Mouse (Mus musculus): ENCODE data around the gene Gm17521. TPM values are rescaled to one million over a fixed set of nuclear protein-coding genes. Genes with fewer than 3 reads are reported as not detected.
A peak's percentile ranks its signal among the peaks of the same experiment; 100 is the strongest.
"Not testable (repeated sequence)": the region's sequence is repeated elsewhere in the genome, so short reads cannot be mapped to it uniquely, and the experiment has no call there.

The Gm17521 gene
- total RNA-seq (2012; rRNA removed): not detected in 2 replicates

GRCm38 (mm10) chrX:123029569-123029968 is at the start of gene Gm17521:
Gene Gm17521 (minus strand): TSS chrX:123029669.
- in situ Hi-C loops (cut with MboI; ENCODE audit: low sequenced_read_pairs in 2 of 2, unreplicated experiment in 2 of 2); H3K4me1 ChIP-seq (ENCODE audit: control insufficient read depth in 2 of 2, insufficient read depth in 2 of 2, low read length in 2 of 2, poor library complexity in 1 of 2); H3K9ac ChIP-seq (ENCODE audit: insufficient read depth, low read depth, low read length, poor library complexity, severe bottlenecking); H3K36me3 ChIP-seq (ENCODE audit: control insufficient read depth, insufficient read depth, low read length, poor library complexity, severe bottlenecking); H3K9me3 ChIP-seq (ENCODE audit: control insufficient read depth, insufficient read depth, low read depth, low read length); DNase-seq (ENCODE audit: low read depth, low spot score); H3K27ac ChIP-seq (ENCODE audit: insufficient read depth, low read depth, low read length, poor library complexity, severe bottlenecking); H3K4me3 ChIP-seq (ENCODE audit: insufficient read depth in 1 of 2, low read depth in 1 of 2, low read length in 2 of 2, poor library complexity in 1 of 2, severe bottlenecking in 1 of 2): not testable (repeated sequence)

GRCm38 (mm10) chrX:123043956-123044355 is 14.5 kb upstream of the Gm17521 start:
- Histone ChIP-seq H3K4me1 (ENCODE audit: control insufficient read depth in 2 of 2, insufficient read depth in 2 of 2, low read length in 2 of 2, poor library complexity in 1 of 2) (no peaks in the 10 kb centered on the region), H3K4me3 (ENCODE audit: insufficient read depth in 1 of 2, low read depth in 1 of 2, low read length in 2 of 2, poor library complexity in 1 of 2, severe bottlenecking in 1 of 2) (no peak overlapping the region), H3K9ac (ENCODE audit: insufficient read depth, low read depth, low read length, poor library complexity, severe bottlenecking) (no peak overlapping the region), H3K27ac (ENCODE audit: insufficient read depth, low read depth, low read length, poor library complexity, severe bottlenecking) (no peak overlapping the region), H3K36me3 (ENCODE audit: control insufficient read depth, insufficient read depth, low read length, poor library complexity, severe bottlenecking) (no peaks in the 10 kb centered on the region), H3K9me3 (ENCODE audit: control insufficient read depth, insufficient read depth, low read depth, low read length) (no peaks in the 10 kb centered on the region)
- in situ Hi-C loops (cut with MboI; ENCODE audit: low sequenced_read_pairs in 2 of 2, unreplicated experiment in 2 of 2): no loop called here
- TF ChIP-seq HCFC1 (IDR thresholded peaks at IDR 0.05; ENCODE audit: borderline replicate concordance, insufficient read depth, low read length): no peak
- TF ChIP-seq CHD2 (IDR thresholded peaks at IDR 0.05; ENCODE audit: low read depth, low read length): no peak
- TF ChIP-seq MAFK (IDR thresholded peaks at IDR 0.05; ENCODE audit: insufficient read depth, low read depth, low read length): no peak
- TF ChIP-seq ZNF384 (IDR thresholded peaks at IDR 0.05; ENCODE audit: low read depth, low read length): no peak
- DNase-seq (ENCODE audit: low read depth, low spot score): no peak

- Histone ChIP-seq H3K36me3 (ENCODE audit: control insufficient read depth, insufficient read depth, low read length, poor library complexity, severe bottlenecking) (no peaks in the 10 kb centered on the region), H3K27ac (ENCODE audit: insufficient read depth, low read depth, low read length, poor library complexity, severe bottlenecking) (no peak overlapping the region), H3K4me1 (ENCODE audit: control insufficient read depth in 2 of 2, insufficient read depth in 2 of 2, low read length in 2 of 2, poor library complexity in 1 of 2) (no peaks in the 10 kb centered on the region), H3K9ac (ENCODE audit: insufficient read depth, low read depth, low read length, poor library complexity, severe bottlenecking) (no peak overlapping the region), H3K4me3 (ENCODE audit: insufficient read depth in 1 of 2, low read depth in 1 of 2, low read length in 2 of 2, poor library complexity in 1 of 2, severe bottlenecking in 1 of 2) (no peak overlapping the region), H3K9me3 (ENCODE audit: control insufficient read depth, insufficient read depth, low read depth, low read length) (no peaks in the 10 kb centered on the region)
- DNase-seq (ENCODE audit: low read depth, low spot score): no peak
- 0 out of 2 replicates have a peak, but pooled peaks have one; percentile 20 for TF ChIP-seq ZNF384 (IDR thresholded peaks at IDR 0.05; ENCODE audit: low read depth, low read length)
- no peak for TF ChIP-seq ZC3H11A (IDR thresholded peaks at IDR 0.05; ENCODE audit: borderline replicate concordance, low read depth, low read length)
- TF ChIP-seq CHD2 (IDR thresholded peaks at IDR 0.05; ENCODE audit: low read depth, low read length): no peak
- TF ChIP-seq HCFC1 (IDR thresholded peaks at IDR 0.05; ENCODE audit: borderline replicate concordance, insufficient read depth, low read length): no peak
- in situ Hi-C loops (cut with MboI; ENCODE audit: low sequenced_read_pairs in 2 of 2, unreplicated experiment in 2 of 2): no loop called here
Measured at GRCm38 (mm10) chrX:123043516-123043915, 14.0 kb upstream of the Gm17521 start.

Other genes with a start within 250 kb of the Gm17521 start
- gene Cldn34c1, start 73.8 kb upstream of the Gm17521 start, total RNA-seq (2012; rRNA removed): 0.36 TPM in 1 of 2 replicates, not detected in the other
- gene Srsx, start 192.8 kb upstream of the Gm17521 start, total RNA-seq (2012; rRNA removed): not detected in 2 replicates
- gene Gm17577, start 217.2 kb upstream of the Gm17521 start, total RNA-seq (2012; rRNA removed): not detected in 2 replicates

Data from ES-E14 (cell line).